Mouse (Mus musculus): ENCODE measurements at regions not wholly inside any gene's neighbourhood (a gene's known extent, or its start where the extent isn't known, plus 50 kb on each side); places are given as distances from the start of the nearest gene placed in this dataset.

- TF ChIP-seq CTCF (IDR thresholded peaks at IDR 0.05; ENCODE audit: borderline replicate concordance, insufficient read depth, low read length) (no peak), POLR2A (IDR thresholded peaks at IDR 0.05; ENCODE audit: low read depth, low read length) (no peak)
These were observed 132.6 kb upstream of the Gm12830 start for GRCm38 (mm10) chr4:114688973-114689371.

Measured in embryonic fibroblast, embryonic 13.5 days (primary cell).